Mouse (Mus musculus): ENCODE results near the gene Tmem240.

- TF ChIP-seq CTCF (conservative IDR thresholded peaks at IDR 0.05; ENCODE audit: low read length) (no peak), POU5F1 (IDR thresholded peaks at IDR 0.05; ENCODE audit: borderline replicate concordance, low read length) (no peak), NANOG (IDR thresholded peaks at IDR 0.05; ENCODE audit: borderline replicate concordance, low read length) (no peak)
These were observed 43.2 kb downstream of the Tmem240 start for GRCm38 (mm10) chr4:155777816-155778215.

All from E14TG2a.4 (cell line).